ENCODE assay signal across 8 mouse cellular contexts in the genomic region with DNA sequence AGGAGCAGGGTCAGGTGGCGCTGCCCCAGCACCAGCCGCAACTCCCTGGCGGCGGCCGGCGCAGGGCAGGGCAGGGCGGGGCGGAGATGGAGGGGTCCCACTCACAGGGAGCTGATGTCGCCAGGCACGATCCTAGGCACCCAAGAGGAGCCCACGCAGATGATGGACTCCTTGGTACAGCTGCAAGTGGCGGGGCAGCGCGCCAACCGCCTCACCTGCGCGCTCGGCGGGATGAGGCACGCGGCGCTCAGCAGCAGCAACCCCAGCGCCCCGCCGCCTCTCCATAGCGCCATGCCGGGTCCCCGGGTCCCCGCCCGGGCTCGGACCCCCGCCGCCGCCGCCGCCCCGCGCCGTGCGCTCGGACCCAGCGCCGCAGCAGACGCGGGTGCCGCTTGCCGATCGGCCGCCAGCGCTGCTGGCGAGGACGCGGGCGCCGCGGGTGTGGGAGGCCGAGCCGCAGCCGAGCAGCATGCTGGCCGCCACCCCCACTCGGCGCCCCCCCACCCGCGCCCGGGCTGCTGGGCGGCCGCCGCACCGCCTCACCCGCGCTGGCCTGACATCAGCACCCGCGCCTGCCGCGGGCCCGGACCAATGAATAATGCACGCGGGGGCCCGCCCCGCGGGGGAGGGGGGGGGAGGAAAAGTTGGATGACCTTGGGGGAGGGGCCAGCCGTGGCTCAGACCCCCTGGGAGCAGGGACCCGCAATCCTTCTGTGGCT. TPM values are rescaled to one million over a fixed set of nuclear protein-coding genes. Genes with fewer than 3 reads are reported as not detected.
DNase-seq lines count a peak whose midpoint lies in the region; ATAC-seq and TF ChIP-seq lines count a peak whose summit lies in the region.

A gene (minus strand): TSS at position 650 of the 719 bp plus-strand sequence.

- peaks cover 6% of the 10 kb centered on the region; the same call in 1 of the 2 replicates for H3K9me3 ChIP-seq in ES-Bruce4 (replicated peaks; ENCODE audit: control insufficient read depth, insufficient read depth, low read length, poor library complexity, severe bottlenecking)
- H3K9me3 ChIP-seq in embryonic facial prominence, embryonic 10.5 days, result peaks cover 7% of the 10 kb centered on the region
- H3K9me3 ChIP-seq in midbrain, embryonic 13.5 days, result no peaks in the 10 kb centered on the region

- no peak within 1 kb of the TSS for H3K27ac ChIP-seq in ES-Bruce4 (ENCODE audit: insufficient read depth, low read length)
- peak within 1 kb of the TSS; percentile 83 for H3K27ac ChIP-seq in embryonic facial prominence, embryonic 10.5 days (replicated peaks)
- no peak within 1 kb of the TSS for H3K27ac ChIP-seq in midbrain, embryonic 13.5 days

- peak within 1 kb of the TSS; percentile 72 for H3K4me3 ChIP-seq in ES-Bruce4 (ENCODE audit: low read depth, low read length)
- H3K4me3 ChIP-seq in embryonic facial prominence, embryonic 10.5 days, result peak within 1 kb of the TSS; percentile 73
- peak within 1 kb of the TSS; percentile 61 for H3K4me3 ChIP-seq in midbrain, embryonic 13.5 days (replicated peaks)

- H3K27me3 ChIP-seq in ES-Bruce4 (ENCODE audit: control insufficient read depth, insufficient read depth, low read length, poor library complexity, severe bottlenecking), result peaks cover 5% of the 10 kb centered on the region; the same call in 1 of the 2 replicates
- H3K27me3 ChIP-seq in embryonic facial prominence, embryonic 10.5 days (replicated peaks; ENCODE audit: low read depth, poor library complexity, severe bottlenecking), result peaks cover 46% of the 10 kb centered on the region
- peaks cover 13% of the 10 kb centered on the region for H3K27me3 ChIP-seq in midbrain, embryonic 13.5 days

- no peaks in the 10 kb centered on the region for H3K36me3 ChIP-seq in ES-Bruce4 (ENCODE audit: control insufficient read depth, insufficient read depth, low read length, poor library complexity, severe bottlenecking)
- no peaks in the 10 kb centered on the region for H3K36me3 ChIP-seq in embryonic facial prominence, embryonic 10.5 days (replicated peaks)
- no peaks in the 10 kb centered on the region for H3K36me3 ChIP-seq in midbrain, embryonic 13.5 days

- no peaks in the 10 kb centered on the region for H3K4me1 ChIP-seq in ES-Bruce4 (ENCODE audit: control insufficient read depth, insufficient read depth, low read length)
- H3K4me1 ChIP-seq in embryonic facial prominence, embryonic 10.5 days, result peaks cover 26% of the 10 kb centered on the region
- peaks cover 15% of the 10 kb centered on the region for H3K4me1 ChIP-seq in midbrain, embryonic 13.5 days (replicated peaks)

- TF ChIP-seq POLR2A in ES-Bruce4 (IDR thresholded peaks at IDR 0.05; ENCODE audit: insufficient read depth, low read length), result no peak

- intact Hi-C loops in heart, postnatal 36 days (cut with DNase I), result loop anchor here (5.0 kb wide), 1 partner anchor 51 kb away; no protein-coding TSS in a partner anchor
- intact Hi-C loops in left cerebral cortex, postnatal 14 days (cut with DNase I), result loop anchor here (5.0 to 10.0 kb wide), 2 partner anchors 51 to 89 kb away; no protein-coding TSS in a partner anchor

- no peak for TF ChIP-seq CTCF in ES-Bruce4 (IDR thresholded peaks at IDR 0.05; ENCODE audit: low read depth, low read length)

- H3K9ac ChIP-seq in ES-Bruce4 (ENCODE audit: low read depth, poor library complexity, severe bottlenecking), result peak within 1 kb of the TSS; percentile 88
- peak within 1 kb of the TSS; percentile 73 for H3K9ac ChIP-seq in midbrain, embryonic 13.5 days (replicated peaks)

- H3K4me2 ChIP-seq in midbrain, embryonic 13.5 days (replicated peaks), result peak within 1 kb of the TSS; percentile 93

- peak; percentile 45 for DNase-seq in Muller cell, postnatal 12 days (ENCODE audit: inconsistent ontology term)
- peak; percentile 73 for DNase-seq in embryonic facial prominence, embryonic 10.5 days (ENCODE audit: low spot score)
- peak; percentile 11 to 13 for DNase-seq in heart, postnatal 36 days
- DNase-seq in left cerebral cortex, postnatal 14 days (ENCODE audit: low spot score in 2 of 2), result peak; percentile 34
- DNase-seq in yolk sac, embryonic 10.5 days (ENCODE audit: low spot score), result peak; percentile 23
- DNase-seq in spleen, adult 12 weeks (ENCODE audit: low spot score), result no peak

- WGBS in embryonic facial prominence, embryonic 10.5 days, result 3% methylated on average over 77 of the region's 83 CpGs
- WGBS in midbrain, embryonic 13.5 days, result 1% methylated on average over 66 of the region's 83 CpGs

- no peak for TF ChIP-seq EP300 in ES-Bruce4 (IDR thresholded peaks at IDR 0.05; ENCODE audit: insufficient read depth, low read depth, low read length)

- ATAC-seq in midbrain, embryonic 13.5 days, result peak; percentile 90

RNA-seq across cellular contexts. Expression of the gene that starts here (rescaled TPM):
- polyA plus RNA-seq in ES-Bruce4 (2011; ENCODE audit: insufficient read depth, insufficient read length, low read depth, missing spikeins), result 2.1 and 2.6 TPM in 2 replicates
- polyA plus RNA-seq in embryonic facial prominence, embryonic 10.5 days (2016; fragmentation: Nextera tagmentation; extraction: Ambion mirVana), result 1.7 and 2.0 TPM in 2 replicates
- total RNA-seq in heart, postnatal 36 days (2021), result under 1 TPM; 0.33 to 0.60 TPM
- 10 to 100 TPM; 48.9 to 57.3 TPM for total RNA-seq in left cerebral cortex, postnatal 14 days (2021)
- 1.8 and 2.0 TPM in 2 replicates for polyA plus RNA-seq in midbrain, embryonic 13.5 days (2015; fragmentation: Nextera tagmentation; extraction: Ambion mirVana)

Comparison
In these comparisons a context has a peak if more than half of its experiments do, and no peak if none do; other contexts are left out.
1. RNA of the gene that starts here (total RNA-seq): 48.9 to 57.3 TPM in left cerebral cortex, postnatal 14 days; 0.33 to 0.60 TPM in heart, postnatal 36 days; every median in the first group is over 10 times any median in the second.
2. Peak in DNase-seq in heart, postnatal 36 days; RNA of the gene not detected or under 1 TPM.
3. Peak in every context shown above with its lines, with median percentiles within 50 percentile points of each other: H3K4me3 ChIP-seq.